Mouse (Mus musculus) frontal cortex, adult (tissue): ENCODE measurements around the gene Spats2.
A peak's percentile ranks its signal among the peaks of the same experiment; 100 is the strongest.
"Not testable (repeated sequence)": the region's sequence is repeated elsewhere in the genome, so short reads cannot be mapped to it uniquely, and the experiment has no call there.

Experiments
- ATAC-seq: cut with Nextera tagmentation; 2 replicates; pipeline ENCODE4 v1.9.2; 2017; ENCODE audit warnings: mild to moderate bottlenecking, moderate library complexity, mixed read lengths; ENCODE audit not compliant: low TSS enrichment

Gene Spats2

GRCm38 (mm10) chr15:99139669-99140068, 14.0 kb downstream of the Spats2 start:
- ATAC-seq = peak; percentile 69; the same call in 1 of the 2 replicates

DNA sequence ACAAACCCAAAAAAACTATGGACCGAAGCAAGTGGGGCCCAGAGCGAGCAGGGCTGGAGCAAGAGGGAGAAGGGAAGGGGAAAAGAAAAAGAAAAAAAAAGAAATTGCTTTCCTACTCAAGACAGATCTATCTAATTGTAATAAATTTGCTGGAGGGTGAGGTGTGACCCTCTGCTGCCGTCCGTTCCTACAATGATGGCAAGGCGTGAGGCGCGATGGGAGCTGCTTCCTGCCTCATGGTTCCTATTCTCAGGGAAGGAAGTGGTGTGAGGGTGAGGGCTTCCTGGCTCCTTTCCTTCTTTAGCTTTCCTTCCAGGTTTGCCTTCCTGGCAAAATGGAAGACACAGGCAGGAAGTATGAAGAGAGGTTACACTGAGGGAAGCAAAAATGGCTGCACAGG, 24.8 kb downstream of the Spats2 start:
- ATAC-seq = no peak

- ATAC-seq = no peak
Observed at GRCm38 (mm10) chr15:99151324-99151723, 25.6 kb downstream of the Spats2 start.

GRCm38 (mm10) chr15:99153466-99153865, 27.8 kb downstream of the Spats2 start:
- no peak for ATAC-seq

- ATAC-seq = not testable (repeated sequence)
Observed at GRCm38 (mm10) chr15:99154515-99154914, 28.8 kb downstream of the Spats2 start.

GRCm38 (mm10) chr15:99163512-99164365, 38.0 kb downstream of the Spats2 start:
- ATAC-seq = no peak

DNA sequence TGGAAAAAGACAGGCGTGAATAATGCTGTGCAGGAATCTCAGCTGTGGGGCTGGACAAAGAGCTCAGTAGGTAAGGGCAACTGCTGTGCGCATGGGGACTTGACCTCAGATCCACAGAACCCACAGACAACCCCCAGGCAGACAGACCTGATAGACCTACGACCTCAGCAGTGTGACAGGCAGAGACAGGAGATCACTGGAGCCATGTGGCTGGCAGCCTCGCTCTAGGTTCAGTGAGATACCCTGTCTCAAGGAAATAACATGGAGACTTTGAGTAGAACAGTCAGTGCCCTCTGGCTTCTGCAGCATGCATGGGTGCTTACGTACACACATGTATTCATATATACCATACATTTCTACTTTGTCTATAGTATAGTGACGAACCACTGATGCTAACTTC, 46.4 kb downstream of the Spats2 start:
- no peak for ATAC-seq

GRCm38 (mm10) chr15:99179639-99180038, 53.9 kb downstream of the Spats2 start:
- no peak for ATAC-seq

DNA sequence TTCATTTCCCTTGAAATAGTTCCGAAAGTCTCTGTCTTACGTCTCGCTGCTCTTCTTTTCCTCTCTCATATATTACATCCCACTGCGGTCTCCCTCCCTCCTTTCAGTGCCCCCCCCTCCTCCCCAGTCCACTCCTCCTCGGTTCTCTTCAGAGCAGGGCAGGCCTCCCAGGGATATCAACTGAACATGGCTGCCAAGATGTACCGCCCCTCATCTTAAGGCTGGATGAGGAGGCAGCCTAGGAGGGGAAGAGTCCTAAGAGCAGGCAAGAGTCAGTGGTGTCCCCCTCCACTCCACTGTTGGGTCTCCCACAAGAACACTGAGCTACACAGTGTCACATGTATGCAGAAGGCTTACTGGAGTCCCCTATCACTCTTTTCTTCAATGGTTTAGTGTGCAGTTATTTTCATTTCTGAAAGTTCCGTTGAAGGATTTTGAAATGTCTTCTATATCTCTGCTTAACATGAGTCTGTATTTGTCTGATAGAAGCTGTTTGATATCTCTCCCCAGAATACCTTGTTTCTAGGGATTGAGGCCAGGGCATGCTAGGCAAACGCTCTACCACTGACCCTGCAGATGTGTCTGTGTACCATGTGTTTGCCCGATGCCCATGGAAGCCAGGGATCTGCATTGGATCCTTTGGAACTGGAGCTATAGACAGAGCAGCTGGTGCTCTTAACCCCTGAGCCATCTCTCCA, 58.6 kb downstream of the Spats2 start:
- no peak for ATAC-seq

DNA sequence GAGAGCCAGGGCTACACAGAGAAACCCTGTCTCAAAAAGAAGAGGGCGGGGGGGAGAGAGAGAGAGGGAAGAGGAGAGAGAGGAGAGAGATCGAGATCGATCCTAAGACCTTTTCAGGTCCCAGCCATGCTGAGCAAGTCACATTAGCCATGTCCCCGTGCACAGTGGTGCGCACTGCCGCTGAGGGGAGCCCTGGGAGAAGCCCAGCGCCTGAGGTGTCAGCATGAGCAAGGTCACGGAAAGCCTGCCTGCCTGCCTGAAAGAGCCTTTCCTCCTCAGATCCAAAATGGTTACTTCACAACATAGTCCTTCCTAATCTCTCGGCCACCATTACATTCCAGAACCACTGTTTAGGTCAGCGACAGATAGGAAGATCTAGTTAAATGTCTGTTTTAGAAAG, 68.6 kb downstream of the Spats2 start:
- no peak for ATAC-seq

DNA sequence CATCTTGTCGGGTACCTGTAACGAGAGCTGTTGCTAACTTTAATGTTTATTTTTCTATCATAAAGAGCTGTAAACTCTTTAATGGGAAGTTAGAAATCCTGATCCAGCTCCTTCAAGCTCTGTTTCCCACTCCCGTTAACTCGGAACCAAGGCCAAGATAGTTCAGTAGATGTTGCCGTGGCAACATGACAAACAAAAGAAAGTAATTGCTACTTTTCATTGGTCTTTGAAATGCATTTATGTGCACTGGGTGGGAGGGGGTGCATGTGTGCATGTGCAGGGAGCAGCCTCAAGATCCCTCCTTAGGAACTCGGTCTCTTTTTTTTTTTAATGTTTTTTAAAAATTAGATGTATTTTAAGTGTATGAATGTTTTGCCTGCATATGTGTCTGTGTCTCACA, 69.3 kb downstream of the Spats2 start:
- ATAC-seq = no peak

DNA sequence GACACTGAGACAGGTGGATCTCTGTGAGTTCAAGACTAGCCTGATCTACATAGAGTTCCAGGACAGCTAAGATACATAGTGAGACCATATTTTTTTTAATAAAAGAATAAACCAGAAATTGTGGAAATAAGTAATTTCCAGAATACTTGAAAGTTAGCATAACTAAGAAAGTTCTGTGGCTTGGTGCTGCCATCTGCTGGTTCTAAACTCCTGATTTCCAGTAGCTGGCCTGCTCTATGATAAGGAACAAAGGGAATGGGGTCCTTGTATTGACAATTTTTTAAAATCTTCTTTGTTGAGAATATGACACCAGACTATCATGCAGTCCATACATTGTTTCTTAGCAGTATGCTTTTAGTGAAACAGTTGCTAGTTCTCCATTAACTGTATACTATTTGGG, 73.0 kb downstream of the Spats2 start:
- no peak for ATAC-seq

GRCm38 (mm10) chr15:99205959-99206358, 80.2 kb downstream of the Spats2 start:
- ATAC-seq = no peak

DNA sequence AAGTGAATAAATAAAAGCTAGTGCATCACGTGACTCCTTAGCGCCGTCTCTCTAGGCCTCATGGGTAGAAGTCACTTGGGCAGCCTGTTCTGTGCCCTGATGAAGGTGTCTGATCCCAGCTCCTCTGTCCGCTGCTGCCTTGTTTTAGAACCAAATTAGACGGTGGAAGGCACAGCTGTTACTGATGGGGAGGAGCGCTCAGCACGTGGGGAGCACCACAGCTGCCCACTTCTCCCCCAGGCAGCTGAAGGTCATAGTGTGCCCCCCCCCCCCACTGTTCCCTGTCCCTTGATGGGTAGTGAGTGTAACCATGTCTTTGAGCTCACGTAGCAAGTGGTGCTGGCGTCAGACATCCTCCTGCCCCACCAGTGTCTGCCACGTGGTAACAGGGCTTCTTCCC, 87.5 kb downstream of the Spats2 start:
- no peak for ATAC-seq

GRCm38 (mm10) chr15:99214941-99215340, 89.2 kb downstream of the Spats2 start:
- no peak for ATAC-seq

DNA sequence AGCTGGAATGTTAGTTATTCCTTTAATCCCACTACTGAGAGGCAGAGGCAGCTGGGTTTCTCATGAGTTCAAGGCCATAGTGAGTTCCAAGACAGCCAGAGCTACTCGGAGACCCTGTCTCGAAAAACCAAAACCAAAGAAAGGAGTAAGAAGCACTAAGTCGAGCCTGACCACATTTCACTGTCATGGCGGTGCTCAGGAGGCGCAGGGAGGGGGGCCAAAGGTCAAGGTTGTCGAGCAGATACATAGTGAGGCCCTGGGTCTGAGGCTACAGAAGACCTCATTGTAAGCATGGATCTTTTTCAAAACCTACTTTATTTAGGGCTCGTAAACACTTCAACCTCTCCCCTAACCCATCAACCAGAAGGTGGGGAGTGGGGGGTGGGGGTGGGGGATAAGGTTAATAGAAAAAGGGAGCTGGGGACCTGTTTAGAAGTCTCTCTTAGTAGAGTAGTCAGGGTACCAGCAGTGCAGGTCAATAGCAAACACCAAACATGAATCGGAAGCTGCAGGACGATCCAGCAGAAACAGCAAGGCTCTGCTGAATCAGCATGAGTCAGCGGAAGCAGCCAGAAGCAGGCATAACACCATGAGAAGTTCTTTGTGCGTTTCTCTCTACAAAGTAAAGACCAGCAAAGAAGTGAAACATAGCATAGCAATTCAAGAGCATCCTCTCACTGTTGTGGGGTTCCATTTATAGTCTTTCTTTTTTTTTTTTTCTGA, 90.2 kb downstream of the Spats2 start:
- ATAC-seq = no peak

GRCm38 (mm10) chr15:99217630-99218029, 91.9 kb downstream of the Spats2 start:
- ATAC-seq = no peak

DNA sequence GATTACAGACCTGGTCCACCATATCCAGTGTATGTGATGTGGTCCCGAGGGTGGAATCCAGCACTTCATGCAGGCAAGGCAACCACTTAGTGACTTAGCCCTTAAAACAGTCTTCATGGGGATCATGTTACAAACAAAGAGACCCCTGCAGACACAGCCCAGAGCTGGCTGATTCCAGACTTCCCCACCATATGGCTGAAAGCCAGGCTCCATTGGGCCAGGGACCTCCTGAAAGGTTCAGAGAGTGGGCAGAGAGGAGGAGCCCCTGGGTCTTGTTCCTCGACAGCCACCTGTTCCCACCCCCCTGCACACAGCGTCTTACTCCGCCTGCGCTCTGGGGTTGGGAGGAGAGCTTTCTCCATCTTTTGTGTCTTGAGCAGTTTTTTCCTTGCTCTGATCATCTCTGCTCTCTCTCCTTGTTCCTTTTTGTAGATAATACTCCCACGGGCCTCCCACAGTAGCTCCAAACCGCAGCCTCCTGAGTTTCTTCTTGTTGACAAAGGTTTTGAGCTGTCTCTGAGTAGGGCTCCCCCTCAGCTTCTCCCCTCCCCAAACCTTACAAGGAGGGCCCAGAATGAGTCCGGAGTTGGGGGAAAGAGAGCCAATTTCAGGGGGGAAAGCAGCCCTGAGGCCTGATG, 95.7 kb downstream of the Spats2 start:
- ATAC-seq = peak; percentile 10; the same call in 1 of the 2 replicates

DNA sequence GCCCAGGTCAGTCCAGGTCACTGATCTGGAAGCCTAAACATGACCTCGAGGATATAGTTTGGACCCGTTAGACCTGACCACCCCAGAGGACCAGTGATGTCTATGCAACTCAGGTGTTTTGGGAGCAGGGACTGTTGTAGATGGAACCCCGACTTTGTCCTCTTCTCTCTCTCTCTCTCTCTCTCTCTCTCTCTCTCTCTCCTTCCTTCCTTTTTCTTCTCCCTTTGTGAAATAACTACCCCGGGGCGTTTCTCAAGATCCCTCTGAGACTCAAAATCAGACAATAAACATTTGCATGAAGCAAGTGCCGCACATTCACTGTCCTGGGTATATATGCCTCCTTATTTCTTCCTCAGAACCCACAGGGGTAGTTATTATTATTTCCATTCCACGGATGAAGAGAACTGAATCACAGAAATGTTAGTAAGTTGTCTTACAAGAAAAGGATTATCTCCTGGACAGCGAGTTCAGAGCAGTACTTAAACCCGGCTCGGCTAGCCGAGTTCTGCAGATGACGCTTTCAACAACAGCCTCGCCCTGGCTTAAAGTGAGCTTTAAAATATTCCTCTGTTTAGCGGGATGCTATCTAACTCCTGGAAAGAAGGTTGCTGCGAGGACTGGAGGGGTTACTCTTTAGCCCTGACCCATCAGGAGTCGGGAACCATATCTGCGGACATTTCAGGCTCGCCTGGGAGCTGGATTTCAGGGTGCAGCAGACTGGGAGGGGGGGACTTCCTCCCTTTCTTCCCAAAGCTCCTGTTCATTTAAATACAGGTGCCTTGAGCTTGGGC, 97.3 kb downstream of the Spats2 start:
- ATAC-seq = no peak

- peak; percentile 39 for ATAC-seq
Observed at GRCm38 (mm10) chr15:99223585-99224207, 98.0 kb downstream of the Spats2 start.
